Mouse (Mus musculus) spleen, adult 2 months (tissue): Measurements from ENCODE around the gene Hnrnph1. TPM values are rescaled to one million over a fixed set of nuclear protein-coding genes. Genes with fewer than 3 reads are reported as not detected.
A peak's percentile ranks its signal among the peaks of the same experiment; 100 is the strongest.

Source experiments
- DNase-seq, 2 experiments: peaks; one replicate each; pipeline versions ENCODE4 v3.0.0 to v3.0.0-alpha.2; 2012 to 2021; ENCODE audit warnings: low spot score in 2 of 2, low read depth in 1 of 2
- H3K27ac ChIP-seq: fragments of 200-500 bp; 2 replicates; pipeline ENCODE4 v1.5.1; 2012; ENCODE audit warnings: low read length, inconsistent platforms; ENCODE audit not compliant: insufficient read depth
- H3K27me3 ChIP-seq: fragments of 200-500 bp; 2 replicates; pipeline ENCODE4 v1.6.1; 2012; ENCODE audit warnings: mild to moderate bottlenecking, moderate library complexity, low read length, inconsistent platforms; ENCODE audit not compliant: control insufficient read depth, insufficient read depth
- H3K36me3 ChIP-seq: fragments of 200-500 bp; 2 replicates; pipeline ENCODE4 v1.6.1; 2012; ENCODE audit warnings: mild to moderate bottlenecking, low read length, inconsistent platforms; ENCODE audit not compliant: control insufficient read depth, insufficient read depth
- H3K4me1 ChIP-seq: fragments of 200-500 bp; 2 replicates; pipeline ENCODE4 v1.6.1; 2011; ENCODE audit warnings: inconsistent platforms; ENCODE audit not compliant: control insufficient read depth, insufficient read depth, insufficient read length
- H3K4me3 ChIP-seq: fragments of 200-500 bp; 2 replicates; pipeline ENCODE4 v1.5.1; 2011; ENCODE audit warnings: mild to moderate bottlenecking, inconsistent platforms; ENCODE audit not compliant: insufficient read depth, insufficient read length; ENCODE audit errors: extremely low read depth
- CTCF ChIP-seq: fragments of 200-500 bp; IDR thresholded peaks from 2 replicates; pipeline ENCODE4 v1.5.1; 2011; ENCODE audit warnings: mild to moderate bottlenecking, inconsistent platforms; ENCODE audit not compliant: insufficient read depth, insufficient read length, insufficient replicate concordance; ENCODE audit errors: extremely low read depth
- POLR2A ChIP-seq: fragments of 200-500 bp; IDR thresholded peaks from 2 replicates; pipeline ENCODE4 v1.6.1; 2011; ENCODE audit warnings: low read depth, low read length, inconsistent platforms
- WGBS: fragments of 180-500 bp; shearing (Covaris S2); methylation state at CpG from one replicate; pipeline ENCODE4 v1.1.7; 2018; 5-methylcytosine and 5-hydroxymethylcytosine counted together
- polyA plus RNA-seq: library from polyadenylated mRNA; depleted of rRNA; stranded (reverse); fragments of >200 nt; gene quantifications from 2 replicates; pipeline ENCODE4 v1.2.3, GENCODE M21; 2012

Gene Hnrnph1
- polyA plus RNA-seq, 1 experiment, result 43.8 TPM

DNA sequence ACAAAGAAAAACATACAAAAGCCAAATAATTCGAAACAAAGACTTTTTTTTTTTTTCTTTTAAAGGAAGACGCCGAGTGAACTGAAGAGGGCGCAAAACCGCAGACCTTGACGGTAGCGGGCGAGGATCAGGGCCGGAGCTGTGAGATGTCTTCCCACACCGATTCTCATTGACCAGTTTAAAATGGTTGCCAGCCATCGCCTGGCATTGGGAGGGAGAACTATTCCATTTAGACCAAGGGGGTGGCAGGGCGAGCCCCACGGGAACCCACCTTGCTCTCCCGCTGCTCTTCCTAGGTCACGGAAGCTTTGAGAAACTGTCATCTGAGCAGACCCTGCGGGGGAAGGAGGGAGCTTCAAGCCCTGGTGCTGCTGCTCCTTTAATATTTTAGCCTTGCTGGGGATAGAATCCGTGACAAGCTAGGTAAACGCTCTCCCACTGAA, 5.4 kb upstream of the Hnrnph1 start:
- 2% methylated on average over 18 of the region's 18 CpGs for WGBS
- peak; percentile 41 to 61 for DNase-seq
- peak overlapping the region; percentile 61; the same call in 1 of the 2 replicates for H3K4me3 ChIP-seq
- H3K4me1 ChIP-seq, result peaks cover 9% of the 10 kb centered on the region
- no peaks in the 10 kb centered on the region for H3K36me3 ChIP-seq
- peak overlapping the region; percentile 45; the same call in 1 of the 2 replicates for H3K27ac ChIP-seq
- no peaks in the 10 kb centered on the region for H3K27me3 ChIP-seq
- TF ChIP-seq CTCF, result peak; percentile 36; the same call in 1 of the 2 replicates
- TF ChIP-seq POLR2A, result no peak

DNA sequence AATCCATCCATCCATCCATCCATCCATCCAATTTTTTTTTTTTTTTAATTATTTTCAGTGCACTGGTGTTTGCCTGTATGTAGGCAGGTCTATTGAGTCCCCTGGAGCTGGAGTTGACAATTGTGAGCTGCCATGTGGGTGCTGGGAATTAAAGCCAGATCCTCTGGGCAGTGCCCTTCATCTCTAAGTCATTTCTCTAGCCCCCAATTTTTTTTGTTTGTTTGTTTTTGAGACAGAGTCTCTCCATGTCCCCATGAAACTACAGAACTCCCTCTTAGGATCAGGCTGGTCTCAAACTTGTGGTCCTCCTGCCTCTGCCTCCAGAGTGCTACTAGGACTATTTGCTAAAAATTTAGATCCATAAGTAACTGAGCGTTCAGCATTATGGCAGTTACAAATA, 4.9 kb upstream of the Hnrnph1 start:
- 95% methylated on average over 1 of the region's 1 CpGs for WGBS
- Histone ChIP-seq H3K27ac (no peak overlapping the region), H3K4me3 (no peak overlapping the region), H3K4me1 (peaks cover 9% of the 10 kb centered on the region), H3K27me3 (no peaks in the 10 kb centered on the region), H3K36me3 (no peaks in the 10 kb centered on the region)
- TF ChIP-seq CTCF (no peak), POLR2A (no peak)
- DNase-seq, result no peak

- no peak overlapping the region for H3K4me3 ChIP-seq
- peaks cover 9% of the 10 kb centered on the region for H3K4me1 ChIP-seq
- H3K27me3 ChIP-seq, result no peaks in the 10 kb centered on the region
- H3K36me3 ChIP-seq, result no peaks in the 10 kb centered on the region
- no peak overlapping the region for H3K27ac ChIP-seq
- TF ChIP-seq CTCF (no peak), POLR2A (no peak)
- no peak for DNase-seq
Observed at GRCm38 (mm10) chr11:50373086-50373485, 3.7 kb upstream of the Hnrnph1 start.

DNA sequence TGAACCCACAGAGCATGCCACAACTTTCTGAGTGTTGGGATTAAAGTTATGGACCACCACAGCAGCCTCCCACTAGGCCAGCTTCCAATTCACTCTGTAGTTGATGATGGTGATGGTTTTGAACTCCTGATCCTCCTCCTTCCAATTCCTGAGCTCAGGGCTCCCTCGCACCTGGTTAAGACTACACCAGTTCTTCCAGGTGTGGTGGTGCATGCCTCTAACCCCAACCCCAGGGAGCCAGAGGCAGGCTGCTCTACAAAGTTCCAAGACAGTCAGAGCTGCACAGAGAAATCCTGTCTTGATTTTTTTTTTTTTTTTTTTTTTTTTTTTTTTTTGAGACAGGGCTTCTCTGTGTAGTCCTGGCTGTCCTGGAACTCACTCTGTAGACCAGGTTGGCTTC, 3.2 kb upstream of the Hnrnph1 start:
- Histone ChIP-seq H3K4me3 (no peak overlapping the region), H3K27me3 (no peaks in the 10 kb centered on the region), H3K36me3 (peaks cover under 1% of the 10 kb centered on the region; the same call in 1 of the 2 replicates), H3K27ac (no peak overlapping the region), H3K4me1 (peaks cover 10% of the 10 kb centered on the region)
- DNase-seq, result no peak
- WGBS, result 100% methylated on average over 1 of the region's 1 CpGs
- TF ChIP-seq CTCF, result no peak
- no peak for TF ChIP-seq POLR2A

DNA sequence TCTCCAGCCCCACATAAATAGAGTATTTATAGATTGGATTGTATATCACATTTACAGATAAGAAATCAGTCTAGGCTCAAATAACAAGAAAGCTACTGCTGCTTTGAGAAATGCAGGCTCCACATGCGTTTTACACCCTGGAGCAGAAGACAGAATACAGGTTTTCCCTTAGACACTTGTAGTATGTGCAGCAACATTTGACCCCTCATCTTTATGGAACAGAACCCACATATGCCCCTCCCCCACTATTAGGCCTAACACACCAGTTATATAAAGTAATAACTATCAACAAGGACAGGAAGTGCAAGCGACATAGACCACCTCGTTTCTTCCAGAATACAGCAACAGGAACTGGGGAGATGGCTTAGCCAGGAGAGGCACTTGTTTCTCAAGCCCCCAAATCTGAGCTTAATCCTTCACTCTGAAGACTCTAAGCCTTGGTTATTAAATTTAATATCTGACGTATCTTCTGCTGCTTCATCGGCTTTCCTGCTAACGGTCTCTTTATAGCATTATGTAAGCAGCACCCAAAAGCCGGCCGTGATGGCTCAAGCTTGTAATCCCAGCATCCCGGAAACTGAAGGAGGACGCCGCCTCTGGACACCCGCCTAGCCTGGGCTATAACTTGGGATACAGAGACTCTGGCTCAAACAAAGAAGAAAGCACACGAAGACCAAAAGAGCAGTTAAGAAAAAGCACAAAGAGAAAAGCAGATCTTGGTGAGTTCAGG, 2.3 kb upstream of the Hnrnph1 start:
- no peaks in the 10 kb centered on the region for H3K27me3 ChIP-seq
- no peak overlapping the region for H3K27ac ChIP-seq
- TF ChIP-seq POLR2A (no peak), CTCF (no peak)
- 94% methylated on average over 13 of the region's 13 CpGs for WGBS
- peaks cover 3% of the 10 kb centered on the region for H3K36me3 ChIP-seq
- no peak for DNase-seq
- peaks cover 15% of the 10 kb centered on the region for H3K4me1 ChIP-seq
- H3K4me3 ChIP-seq, result no peak overlapping the region

- 94% methylated on average over 5 of the region's 5 CpGs for WGBS
Observed at GRCm38 (mm10) chr11:50375421-50375820, 1.4 kb upstream of the Hnrnph1 start.

More at GRCm38 (mm10) chr11:50375421-50375820, 1.4 kb upstream of the Hnrnph1 start:
- Histone ChIP-seq H3K4me3 (no peak overlapping the region), H3K27ac (no peak overlapping the region), H3K36me3 (peaks cover 7% of the 10 kb centered on the region), H3K4me1 (peaks cover 15% of the 10 kb centered on the region), H3K27me3 (no peaks in the 10 kb centered on the region)
- TF ChIP-seq CTCF, result no peak
- TF ChIP-seq POLR2A, result no peak
- DNase-seq, result no peak
